Mouse (Mus musculus) layer of hippocampus, adult 2 months (tissue): ENCODE data around the gene Ifrd2. TPM values are rescaled to one million over a fixed set of nuclear protein-coding genes. Genes with fewer than 3 reads are reported as not detected.

Experiments
- DNase-seq, 2 experiments: peaks; one replicate each; pipeline ENCODE4 v3.0.0; 2022; ENCODE audit warnings: low spot score in 2 of 2
- H3K27ac ChIP-seq: fragments of 200-600 bp; 2 replicates; pipeline ENCODE4 v1.8.1; 2022
- H3K4me3 ChIP-seq: fragments of 200-600 bp; 2 replicates; pipeline ENCODE4 v1.8.1; 2022; ENCODE audit warnings: mild to moderate bottlenecking
- CTCF ChIP-seq: fragments of 200-600 bp; conservative IDR thresholded peaks from 2 replicates; pipeline ENCODE4 v1.8.1; 2022; ENCODE audit warnings: antibody characterized with exemption, mild to moderate bottlenecking, moderate library complexity
- total RNA-seq, 2 experiments: library from RNA; stranded (reverse); gene quantifications; 2 replicates each; pipeline ENCODE4 v1.2.3; 2021

The Ifrd2 gene
- total RNA-seq, 2 experiments from 2014 or later, result 13.7 to 15.2 TPM

- Histone ChIP-seq H3K27ac (no peak overlapping the region), H3K4me3 (no peak overlapping the region)
- no peak for DNase-seq
- TF ChIP-seq CTCF, result no peak
Observed at GRCm38 (mm10) chr9:107582509-107583062, 4.9 kb upstream of the Ifrd2 start.

GRCm38 (mm10) chr9:107583174-107583573 lies 4.3 kb upstream of the Ifrd2 start:
- no peak for DNase-seq
- no peak overlapping the region for H3K27ac ChIP-seq
- no peak overlapping the region for H3K4me3 ChIP-seq
- TF ChIP-seq CTCF, result no peak

DNA sequence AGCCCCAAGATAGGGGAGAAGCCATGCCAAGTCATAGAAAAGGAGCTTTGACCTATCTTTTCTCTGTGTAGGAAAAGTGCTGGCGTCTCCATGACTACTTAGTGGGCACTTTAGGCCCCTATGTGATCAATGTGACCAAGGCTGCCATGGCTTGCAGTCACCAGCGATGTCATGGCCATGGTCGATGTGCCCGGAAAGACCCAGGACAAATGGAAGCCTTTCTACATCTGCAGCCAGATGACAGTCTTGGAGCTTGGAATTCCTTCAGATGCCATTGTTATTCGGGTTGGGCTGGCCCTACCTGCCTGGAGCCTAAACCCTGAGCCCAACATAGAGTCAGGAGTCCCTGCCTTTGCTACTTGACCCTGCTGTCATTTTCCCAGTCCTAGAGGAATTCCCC lies 938 bp upstream of the Ifrd2 start:
- no peak overlapping the region for H3K4me3 ChIP-seq
- DNase-seq, result no peak
- TF ChIP-seq CTCF, result no peak
- H3K27ac ChIP-seq, result no peak overlapping the region

DNA sequence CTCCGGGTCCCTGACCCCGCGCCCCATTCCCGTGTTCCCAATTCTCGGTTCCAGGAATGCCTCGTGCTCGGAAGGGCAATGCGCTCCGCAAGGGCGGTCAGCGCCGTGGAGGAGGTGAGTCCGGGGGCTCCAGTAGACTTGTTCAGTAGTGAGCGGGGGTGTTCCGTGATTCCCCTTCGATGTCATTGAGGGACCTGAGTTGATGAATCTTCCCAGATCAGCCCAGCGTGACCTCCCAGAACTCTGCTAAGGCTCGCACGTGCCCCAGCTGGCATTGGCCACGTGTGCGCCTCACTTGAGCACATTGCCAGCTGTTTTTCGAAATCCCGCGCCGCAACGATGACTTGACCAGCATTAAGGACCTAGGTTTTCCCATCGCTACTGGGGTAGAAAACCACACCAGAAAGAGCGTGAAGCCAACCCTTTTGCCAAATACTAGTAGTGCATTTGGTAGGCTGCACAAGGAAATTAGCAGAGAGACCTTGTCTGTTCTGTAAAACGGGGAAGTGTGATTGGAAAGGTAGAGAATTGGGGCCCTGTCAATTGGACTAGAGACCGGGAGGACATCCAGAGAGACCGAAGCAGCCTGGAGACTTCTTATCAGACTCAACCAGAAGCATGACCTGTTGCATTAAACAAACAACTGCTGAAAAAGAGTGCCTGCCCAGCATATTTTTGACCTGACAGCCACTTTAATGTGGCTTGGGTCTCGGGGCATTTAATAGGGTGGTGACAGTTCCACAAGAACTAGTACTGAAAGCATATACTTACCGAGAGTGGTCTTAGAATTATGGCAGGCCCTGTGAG lies 594 bp downstream of the Ifrd2 start:
- DNase-seq, result peak in 1 of 2 experiments; percentile 31
- TF ChIP-seq CTCF, result no peak
- H3K27ac ChIP-seq, result peak overlapping the region; percentile 76
- peak overlapping the region; percentile 74 for H3K4me3 ChIP-seq

DNA sequence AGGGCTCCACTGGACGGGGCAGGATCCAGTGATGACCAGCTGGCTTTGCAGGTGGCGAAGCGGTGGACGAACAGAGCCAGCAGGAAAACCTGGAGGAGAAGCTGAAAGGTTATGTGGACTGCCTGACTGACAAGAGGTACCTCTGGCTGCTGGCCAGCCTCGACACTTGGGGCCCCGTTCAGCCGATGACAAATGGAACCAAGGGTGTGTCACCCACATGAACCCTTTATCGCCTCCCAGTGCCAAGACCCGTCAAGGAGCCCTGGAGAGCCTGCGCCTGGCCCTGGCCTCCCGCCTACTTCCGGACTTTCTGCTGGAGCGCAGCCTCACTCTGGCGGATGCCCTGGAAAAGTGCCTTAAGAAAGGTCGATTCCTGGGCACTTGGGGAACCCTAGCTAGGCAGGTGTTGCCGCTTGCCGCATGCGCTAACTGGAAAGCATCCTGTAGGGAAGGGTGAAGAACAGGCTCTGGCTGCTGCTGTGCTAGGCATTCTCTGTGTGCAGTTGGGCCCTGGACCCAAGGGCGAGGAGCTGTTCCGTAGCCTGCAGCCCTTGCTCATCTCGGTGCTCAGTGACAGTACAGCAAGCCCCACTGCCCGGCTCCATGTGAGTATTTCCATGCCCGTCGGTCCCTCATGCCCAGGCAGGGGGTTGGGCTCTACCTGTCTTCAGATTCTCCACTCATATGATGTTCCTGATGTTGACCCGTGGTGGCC lies 2.8 kb downstream of the Ifrd2 start:
- Histone ChIP-seq H3K27ac (no peak overlapping the region), H3K4me3 (no peak overlapping the region)
- TF ChIP-seq CTCF, result no peak
- DNase-seq, result no peak

- Histone ChIP-seq H3K27ac (no peak overlapping the region), H3K4me3 (no peak overlapping the region)
- no peak for TF ChIP-seq CTCF
- DNase-seq, result no peak
Observed at GRCm38 (mm10) chr9:107590773-107591060, 3.3 kb downstream of the Ifrd2 start.

DNA sequence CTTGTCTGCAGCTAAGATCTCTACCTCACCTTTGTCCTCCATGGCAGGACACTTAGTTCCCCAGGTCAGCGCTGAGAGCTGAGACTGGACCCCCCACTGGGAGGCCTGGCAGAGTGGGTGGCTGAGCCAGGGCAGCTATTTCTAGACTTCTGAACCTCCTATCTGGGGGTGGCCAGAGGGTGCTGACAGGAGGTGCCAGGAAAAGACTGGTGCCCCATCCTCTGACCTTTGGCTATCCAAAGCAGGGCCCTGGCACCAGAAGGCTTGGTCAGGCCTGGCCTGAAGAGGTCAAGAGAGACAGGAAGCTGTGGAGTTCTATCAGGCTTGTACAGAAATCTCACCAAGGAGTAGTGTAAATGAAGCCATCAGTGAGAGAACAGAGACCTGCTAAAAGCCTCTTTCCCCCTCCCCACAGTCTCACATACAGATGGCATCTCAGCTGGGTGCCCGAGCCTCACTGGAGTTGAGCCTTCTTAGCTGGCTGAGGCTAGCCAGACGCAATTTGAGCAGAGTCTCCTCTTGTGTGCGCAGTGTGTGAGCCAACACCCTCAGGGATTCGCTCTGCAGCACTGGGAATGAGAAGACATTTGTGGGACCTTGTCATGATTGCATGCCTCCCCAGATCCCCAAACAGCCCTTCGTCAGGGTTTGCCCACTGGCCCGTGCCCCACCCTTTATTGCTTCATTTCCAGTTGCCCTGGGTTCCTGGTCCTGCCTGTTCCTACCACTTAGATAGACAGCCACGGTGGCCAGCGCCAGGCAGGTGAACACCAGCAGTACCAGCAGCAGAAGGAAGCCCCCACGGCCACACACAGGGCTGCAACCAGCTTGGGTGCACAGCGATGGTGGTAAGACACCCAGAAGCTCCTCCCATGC lies 5.9 kb downstream of the Ifrd2 start:
- no peak overlapping the region for H3K27ac ChIP-seq
- no peak for DNase-seq
- no peak for TF ChIP-seq CTCF
- no peak overlapping the region for H3K4me3 ChIP-seq

- DNase-seq, result no peak
- Histone ChIP-seq H3K4me3 (no peak overlapping the region), H3K27ac (no peak overlapping the region)
- TF ChIP-seq CTCF, result no peak
Observed at GRCm38 (mm10) chr9:107594281-107595062, 7.0 kb downstream of the Ifrd2 start.

DNA sequence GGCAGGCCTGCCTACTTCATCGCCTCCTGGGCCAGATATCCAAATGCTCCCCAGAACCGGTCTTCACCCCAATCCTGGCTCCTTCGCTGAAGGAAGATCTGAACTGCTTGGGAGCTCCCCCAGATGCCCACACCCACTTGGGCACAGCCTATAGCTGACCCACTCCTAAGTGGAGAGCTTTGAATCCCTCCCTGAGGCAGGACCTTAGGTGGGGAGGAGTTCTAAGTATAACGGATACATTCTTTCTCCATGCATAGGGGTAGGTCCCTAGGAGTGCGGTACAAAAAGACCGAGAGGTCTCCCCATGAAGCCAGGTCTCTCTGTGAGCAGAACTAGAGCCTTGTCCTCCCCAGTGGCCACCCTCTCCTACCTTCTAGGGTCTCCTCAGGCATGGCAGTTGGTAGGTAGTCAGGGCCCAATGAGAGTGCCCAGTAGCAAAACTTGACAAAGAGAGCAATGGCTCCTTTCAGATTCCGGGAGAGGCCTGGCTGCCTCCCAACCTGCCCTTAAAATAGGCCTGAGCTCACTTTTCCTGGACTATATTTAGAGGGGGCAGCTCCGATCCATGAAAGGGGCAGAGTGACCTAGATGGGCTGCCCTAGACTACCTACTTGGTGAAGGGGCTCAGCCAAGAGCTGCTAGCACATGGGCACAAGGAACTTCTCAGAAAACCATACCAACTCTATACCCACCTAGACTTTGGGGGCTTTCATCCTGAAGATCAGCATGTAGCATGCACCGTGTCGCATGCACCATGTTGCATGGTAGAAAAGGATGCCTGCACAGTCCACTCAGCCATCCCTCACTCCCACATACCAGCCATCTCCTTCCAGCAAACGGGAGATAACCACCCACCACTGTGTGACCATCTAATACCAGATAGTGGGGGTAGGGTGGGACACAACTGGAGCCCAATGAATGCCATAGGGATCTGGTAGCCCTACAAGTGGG lies 9.5 kb downstream of the Ifrd2 start:
- no peak for DNase-seq
- H3K27ac ChIP-seq, result 0 out of 2 replicates have a peak overlapping the region, but pooled peaks have one; percentile 28
- TF ChIP-seq CTCF, result no peak
- H3K4me3 ChIP-seq, result no peak overlapping the region

DNA sequence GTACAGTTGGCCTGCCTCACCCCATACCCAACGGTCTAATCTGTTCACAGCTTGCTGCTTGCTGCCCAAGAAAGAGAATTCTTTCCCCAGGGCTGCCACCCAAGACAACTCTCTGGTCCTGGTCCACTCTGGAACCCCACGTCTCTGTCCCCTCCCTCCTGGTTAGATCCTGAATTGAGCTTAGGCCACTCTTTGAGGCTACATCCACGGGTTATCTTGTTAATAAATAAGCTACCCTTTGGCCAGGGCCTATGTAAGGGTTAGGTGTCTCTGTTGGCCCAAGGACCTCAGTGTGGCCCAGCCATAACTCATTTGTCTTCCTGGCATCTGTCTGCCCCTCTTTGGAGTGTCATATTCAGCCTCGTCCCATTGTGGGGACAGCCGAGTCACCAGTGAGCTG lies 10.9 kb downstream of the Ifrd2 start:
- no peak for TF ChIP-seq CTCF
- Histone ChIP-seq H3K4me3 (no peak overlapping the region), H3K27ac (no peak overlapping the region)
- DNase-seq, result no peak

DNA sequence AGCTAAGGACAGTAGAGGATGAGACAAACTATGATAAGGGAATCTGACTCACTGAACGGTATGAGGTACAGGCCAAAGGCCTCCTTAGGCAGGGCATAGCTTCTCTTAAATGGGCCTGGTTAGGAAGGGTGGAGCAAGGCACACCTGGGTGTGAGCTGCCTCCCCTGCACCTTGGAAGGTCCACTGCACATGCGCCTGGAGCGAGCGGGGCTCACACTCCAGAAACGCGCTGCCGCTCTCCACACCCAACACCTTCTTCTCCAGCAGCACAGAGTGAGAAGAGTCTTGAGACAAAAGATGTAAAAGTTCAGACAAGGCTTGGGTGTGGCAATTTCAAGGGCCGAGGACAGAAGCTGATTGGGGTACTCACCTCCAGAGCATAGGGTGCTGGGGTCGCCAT lies 12.0 kb downstream of the Ifrd2 start:
- DNase-seq, result no peak
- Histone ChIP-seq H3K27ac (no peak overlapping the region; the same call in 1 of the 2 replicates), H3K4me3 (no peak overlapping the region; the same call in 1 of the 2 replicates)
- TF ChIP-seq CTCF, result no peak
